Mouse (Mus musculus) limb, embryonic 11.5 days (tissue): ENCODE measurements around the gene Amotl1. TPM values are rescaled to one million over a fixed set of nuclear protein-coding genes. Genes with fewer than 3 reads are reported as not detected.
A peak's percentile ranks its signal among the peaks of the same experiment; 100 is the strongest.

Source experiments
- ATAC-seq: fragments of 200-750 bp; cut with Nextera tagmentation; 2 replicates; pipeline ENCODE4 v1.8.0; 2017; ENCODE audit warnings: low read depth; ENCODE audit not compliant: insufficient number of reproducible peaks, low FRiP score, low TSS enrichment
- DNase-seq: peaks from one replicate; pipeline ENCODE4 v3.0.0-alpha.2; 2015; ENCODE audit warnings: low spot score
- H3K27ac ChIP-seq: fragments of 300-500 bp; sonication (generic); replicated peaks from 2 replicates; pipeline ENCODE4 v1.5.1; 2014; ENCODE audit warnings: low read depth, mild to moderate bottlenecking, low read length
- H3K27me3 ChIP-seq: fragments of 300-500 bp; sonication (generic); 2 replicates; pipeline ENCODE4 v1.6.1; 2014; ENCODE audit warnings: mild to moderate bottlenecking, low read length, mixed read lengths; ENCODE audit not compliant: control insufficient read depth, insufficient read depth
- H3K36me3 ChIP-seq: fragments of 300-500 bp; sonication (generic); 2 replicates; pipeline ENCODE4 v1.6.1; 2014; ENCODE audit warnings: mild to moderate bottlenecking, low read length, moderate library complexity, mixed read lengths; ENCODE audit not compliant: control insufficient read depth, insufficient read depth
- H3K4me1 ChIP-seq: fragments of 300-500 bp; sonication (generic); 2 replicates; pipeline ENCODE4 v1.6.1; 2014; ENCODE audit warnings: low read length, mixed read lengths; ENCODE audit not compliant: control insufficient read depth, insufficient read depth
- H3K4me2 ChIP-seq: fragments of 300-500 bp; sonication (generic); 2 replicates; pipeline ENCODE4 v1.6.1; 2014; ENCODE audit warnings: low read depth, mild to moderate bottlenecking, moderate library complexity; ENCODE audit not compliant: severe bottlenecking
- H3K4me3 ChIP-seq: fragments of 300-500 bp; sonication (generic); 2 replicates; pipeline ENCODE4 v1.5.1; 2014; ENCODE audit warnings: low read depth, low read length
- H3K9ac ChIP-seq: fragments of 300-500 bp; sonication (generic); 2 replicates; pipeline ENCODE4 v1.6.1; 2014; ENCODE audit warnings: mild to moderate bottlenecking, low read length
- H3K9me3 ChIP-seq: fragments of 300-500 bp; sonication (generic); 2 replicates; pipeline ENCODE4 v1.6.1; 2016; ENCODE audit warnings: low read length; ENCODE audit not compliant: control insufficient read depth
- WGBS: fragments of 180-500 bp; shearing (Covaris S2); extraction: QIAGEN DNeasy Blood & Tissue Kit; methylation state at CpG from one replicate; pipeline ENCODE4 v1.1.7; 2014; 5-methylcytosine and 5-hydroxymethylcytosine counted together
- polyA plus RNA-seq: library from polyadenylated mRNA; unstranded; fragments of >200 nt; fragmentation: Nextera tagmentation; extraction: Ambion mirVana; gene quantifications from 2 replicates; pipeline ENCODE4 v1.2.1, GENCODE M21; 2014

The Amotl1 gene
- polyA plus RNA-seq, 1 experiment from 2014 or later, result 36.9 TPM

- 69% methylated on average over 3 of the region's 3 CpGs for WGBS
- ATAC-seq (no peak), DNase-seq (no peak)
- Histone ChIP-seq H3K9ac (no peak overlapping the region), H3K4me3 (no peak overlapping the region), H3K27ac (no peak overlapping the region), H3K9me3 (no peaks in the 10 kb centered on the region), H3K27me3 (no peaks in the 10 kb centered on the region), H3K4me1 (no peaks in the 10 kb centered on the region), H3K4me2 (no peak overlapping the region), H3K36me3 (no peaks in the 10 kb centered on the region)
Measured at GRCm38 (mm10) chr9:14520971-14521670, 123.7 kb downstream of the Amotl1 start.

- 88% methylated on average over 3 of the region's 3 CpGs for WGBS
- Histone ChIP-seq H3K4me1 (no peaks in the 10 kb centered on the region), H3K9ac (no peak overlapping the region), H3K4me2 (no peak overlapping the region), H3K9me3 (no peaks in the 10 kb centered on the region), H3K27me3 (no peaks in the 10 kb centered on the region), H3K4me3 (no peak overlapping the region), H3K36me3 (no peaks in the 10 kb centered on the region), H3K27ac (no peak overlapping the region)
- DNase-seq (no peak), ATAC-seq (no peak)
Measured at GRCm38 (mm10) chr9:14518105-14518504, 126.8 kb downstream of the Amotl1 start.

GRCm38 (mm10) chr9:14517296-14517695, 127.6 kb downstream of the Amotl1 start:
- no peak overlapping the region for H3K4me2 ChIP-seq
- no peaks in the 10 kb centered on the region for H3K4me1 ChIP-seq
- H3K9me3 ChIP-seq, result no peaks in the 10 kb centered on the region
- H3K9ac ChIP-seq, result no peak overlapping the region
- no peak overlapping the region for H3K4me3 ChIP-seq
- DNase-seq (no peak), ATAC-seq (no peak)
- H3K27me3 ChIP-seq, result no peaks in the 10 kb centered on the region
- no peak overlapping the region for H3K27ac ChIP-seq
- WGBS, result 62% methylated on average over 1 of the region's 1 CpGs
- no peaks in the 10 kb centered on the region for H3K36me3 ChIP-seq

- ATAC-seq, result no peak
- peak; percentile 69 for DNase-seq
- no peaks in the 10 kb centered on the region for H3K4me1 ChIP-seq
Measured at GRCm38 (mm10) chr9:14512633-14513445, 132.0 kb downstream of the Amotl1 start.

GRCm38 (mm10) chr9:14500916-14501424, 143.9 kb downstream of the Amotl1 start:
- H3K36me3 ChIP-seq, result peaks cover 12% of the 10 kb centered on the region
- H3K9me3 ChIP-seq, result no peaks in the 10 kb centered on the region
- WGBS, result 2% methylated on average over 10 of the region's 10 CpGs
- no peaks in the 10 kb centered on the region for H3K27me3 ChIP-seq
- H3K9ac ChIP-seq, result peak overlapping the region; percentile 84
- H3K4me2 ChIP-seq, result peak overlapping the region; percentile 47
- 0 out of 2 replicates have a peak overlapping the region, but pooled peaks have one; percentile 30 for H3K27ac ChIP-seq
- ATAC-seq (no peak), DNase-seq (no peak)
- H3K4me3 ChIP-seq, result peak overlapping the region; percentile 91
- H3K4me1 ChIP-seq, result no peaks in the 10 kb centered on the region

More at GRCm38 (mm10) chr9:14512633-14513445, 132.0 kb downstream of the Amotl1 start:
- H3K36me3 ChIP-seq, result no peaks in the 10 kb centered on the region; the same call in 1 of the 2 replicates
- 76% methylated on average over 9 of the region's 9 CpGs for WGBS
- no peaks in the 10 kb centered on the region for H3K9me3 ChIP-seq
- no peaks in the 10 kb centered on the region for H3K27me3 ChIP-seq
- no peak overlapping the region for H3K9ac ChIP-seq
- H3K27ac ChIP-seq, result no peak overlapping the region
- no peak overlapping the region for H3K4me3 ChIP-seq
- no peak overlapping the region for H3K4me2 ChIP-seq

- WGBS, result 1% methylated on average over 58 of the region's 59 CpGs
- no peaks in the 10 kb centered on the region for H3K9me3 ChIP-seq
- H3K4me2 ChIP-seq, result peak within 1 kb of the TSS; percentile 47
- H3K27me3 ChIP-seq, result no peaks in the 10 kb centered on the region
- H3K9ac ChIP-seq, result peak within 1 kb of the TSS; percentile 84
- H3K36me3 ChIP-seq, result peaks cover 7% of the 10 kb centered on the region
- no peaks in the 10 kb centered on the region for H3K4me1 ChIP-seq
- peak within 1 kb of the TSS; percentile 91 for H3K4me3 ChIP-seq
- peak; percentile 95 for DNase-seq
- H3K27ac ChIP-seq, result 0 out of 2 replicates have a peak within 1 kb of the TSS, but pooled peaks have one; percentile 30
- peak; percentile 99 for ATAC-seq
Measured at GRCm38 (mm10) chr9:14500023-14500915, 144.6 kb downstream of the Amotl1 start, which contains the start of the genes Kdm4d and Cwc15. Gene Kdm4d (minus strand): TSS chr9:14500482. Gene Cwc15 (plus strand): TSS chr9:14500617.

GRCm38 (mm10) chr9:14498896-14499705, 145.8 kb downstream of the Amotl1 start:
- H3K27ac ChIP-seq, result no peak overlapping the region
- peaks cover 7% of the 10 kb centered on the region for H3K36me3 ChIP-seq
- no peak for ATAC-seq
- H3K4me2 ChIP-seq, result no peak overlapping the region; the same call in 1 of the 2 replicates
- DNase-seq, result no peak
- no peaks in the 10 kb centered on the region for H3K27me3 ChIP-seq
- H3K4me1 ChIP-seq, result no peaks in the 10 kb centered on the region
- WGBS, result 83% methylated on average over 4 of the region's 4 CpGs
- no peak overlapping the region for H3K9ac ChIP-seq
- no peak overlapping the region; the same call in 1 of the 2 replicates for H3K4me3 ChIP-seq
- H3K9me3 ChIP-seq, result no peaks in the 10 kb centered on the region
